Mouse (Mus musculus) ES-Bruce4 (cell line): Measurements from ENCODE around the gene Ambra1. TPM values are rescaled to one million over a fixed set of nuclear protein-coding genes. Genes with fewer than 3 reads are reported as not detected.

Experiments
- H3K27ac ChIP-seq: 2 replicates; pipeline ENCODE4 v1.5.1; 2012; ENCODE audit warnings: low read length, inconsistent platforms; ENCODE audit not compliant: insufficient read depth
- H3K27me3 ChIP-seq: 2 replicates; pipeline ENCODE4 v1.6.1; 2012; ENCODE audit warnings: mild to moderate bottlenecking, low read length, inconsistent platforms; ENCODE audit not compliant: control insufficient read depth, poor library complexity, insufficient read depth, severe bottlenecking
- H3K36me3 ChIP-seq: 2 replicates; pipeline ENCODE4 v1.6.1; 2012; ENCODE audit warnings: inconsistent platforms, mild to moderate bottlenecking, low read length, moderate library complexity; ENCODE audit not compliant: control insufficient read depth, poor library complexity, insufficient read depth, severe bottlenecking
- H3K4me1 ChIP-seq: one replicate; pipeline ENCODE4 v1.8.1; 2011; ENCODE audit warnings: low read length; ENCODE audit not compliant: control insufficient read depth, insufficient read depth
- H3K4me3 ChIP-seq: 2 replicates; pipeline ENCODE4 v1.5.1; 2011; ENCODE audit warnings: low read depth, mild to moderate bottlenecking, low read length
- H3K9ac ChIP-seq: 2 replicates; pipeline ENCODE4 v1.6.1; 2012; ENCODE audit warnings: low read depth, mild to moderate bottlenecking, inconsistent platforms; ENCODE audit not compliant: poor library complexity, severe bottlenecking
- H3K9me3 ChIP-seq: replicated peaks from 2 replicates; pipeline ENCODE4 v1.6.1; 2012; ENCODE audit warnings: mild to moderate bottlenecking, low read length, inconsistent platforms; ENCODE audit not compliant: control insufficient read depth, poor library complexity, insufficient read depth, severe bottlenecking
- CTCF ChIP-seq: IDR thresholded peaks from one replicate; pipeline ENCODE4 v1.8.1; 2011; ENCODE audit warnings: low read depth, low read length
- EP300 ChIP-seq: IDR thresholded peaks from 2 replicates; pipeline ENCODE4 v1.6.1; 2011; ENCODE audit warnings: low read depth, low read length; ENCODE audit not compliant: insufficient read depth
- POLR2A ChIP-seq: IDR thresholded peaks from one replicate; pipeline ENCODE4 v1.8.1; 2011; ENCODE audit warnings: low read length; ENCODE audit not compliant: insufficient read depth
- polyA plus RNA-seq: library from polyadenylated mRNA; stranded (reverse); fragments of >200 nt; gene quantifications from 2 replicates; pipeline ENCODE4 v1.2.4, GENCODE M21; 2011; ENCODE audit warnings: low read depth; ENCODE audit not compliant: missing spikeins, insufficient read depth, insufficient read length

Gene Ambra1
- polyA plus RNA-seq, 1 experiment = 43.1 TPM

- no peaks in the 10 kb centered on the region for H3K9me3 ChIP-seq
- H3K4me3 ChIP-seq = no peak overlapping the region
- no peaks in the 10 kb centered on the region for H3K4me1 ChIP-seq
These were observed 30.7 kb upstream of the Ambra1 start for GRCm38 (mm10) chr2:91699225-91699624.

GRCm38 (mm10) chr2:91701366-91701765, 28.6 kb upstream of the Ambra1 start:
- Histone ChIP-seq H3K9me3 (no peaks in the 10 kb centered on the region), H3K9ac (no peak overlapping the region), H3K27me3 (no peaks in the 10 kb centered on the region), H3K4me3 (no peak overlapping the region), H3K27ac (no peak overlapping the region), H3K4me1 (no peaks in the 10 kb centered on the region), H3K36me3 (peaks cover 2% of the 10 kb centered on the region)
- TF ChIP-seq EP300 = no peak
- TF ChIP-seq CTCF = no peak
- no peak for TF ChIP-seq POLR2A

More at GRCm38 (mm10) chr2:91699225-91699624, 30.7 kb upstream of the Ambra1 start:
- no peaks in the 10 kb centered on the region for H3K27me3 ChIP-seq
- peaks cover 13% of the 10 kb centered on the region for H3K36me3 ChIP-seq
- H3K9ac ChIP-seq = no peak overlapping the region
- no peak overlapping the region for H3K27ac ChIP-seq
- TF ChIP-seq CTCF (no peak), POLR2A (no peak), EP300 (no peak)

DNA sequence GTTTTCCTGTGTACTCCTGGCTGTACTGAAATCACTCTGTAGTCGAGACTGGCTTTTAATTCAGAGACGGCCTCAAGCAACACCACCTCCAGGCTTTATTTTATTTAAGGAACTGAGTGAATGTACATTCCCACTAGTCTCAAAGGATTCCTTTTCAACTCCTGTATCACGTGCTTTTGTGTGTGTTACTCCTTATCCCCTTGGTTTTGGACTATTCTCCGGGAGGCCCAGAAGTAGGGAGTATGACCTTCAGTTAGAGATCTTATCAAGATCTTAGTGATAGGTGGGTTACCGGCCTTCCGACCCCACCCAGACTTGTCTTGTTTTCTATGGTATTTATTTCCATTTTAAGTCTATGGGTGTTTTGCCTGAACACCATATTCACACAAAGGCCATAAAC, 24.2 kb upstream of the Ambra1 start:
- Histone ChIP-seq H3K36me3 (no peaks in the 10 kb centered on the region), H3K9ac (peak overlapping the region; percentile 61; the same call in 1 of the 2 replicates), H3K27me3 (no peaks in the 10 kb centered on the region), H3K27ac (peak overlapping the region; percentile 98), H3K4me1 (peaks cover 2% of the 10 kb centered on the region), H3K9me3 (no peaks in the 10 kb centered on the region), H3K4me3 (no peak overlapping the region)
- no peak for TF ChIP-seq POLR2A
- no peak for TF ChIP-seq CTCF
- no peak for TF ChIP-seq EP300

- Histone ChIP-seq H3K36me3 (no peaks in the 10 kb centered on the region), H3K27me3 (no peaks in the 10 kb centered on the region), H3K4me1 (peaks cover 2% of the 10 kb centered on the region), H3K27ac (peak overlapping the region; percentile 98), H3K4me3 (no peak overlapping the region), H3K9me3 (no peaks in the 10 kb centered on the region), H3K9ac (no peak overlapping the region)
- TF ChIP-seq POLR2A (no peak), EP300 (no peak), CTCF (no peak)
These were observed 23.5 kb upstream of the Ambra1 start for GRCm38 (mm10) chr2:91706456-91706855.

DNA sequence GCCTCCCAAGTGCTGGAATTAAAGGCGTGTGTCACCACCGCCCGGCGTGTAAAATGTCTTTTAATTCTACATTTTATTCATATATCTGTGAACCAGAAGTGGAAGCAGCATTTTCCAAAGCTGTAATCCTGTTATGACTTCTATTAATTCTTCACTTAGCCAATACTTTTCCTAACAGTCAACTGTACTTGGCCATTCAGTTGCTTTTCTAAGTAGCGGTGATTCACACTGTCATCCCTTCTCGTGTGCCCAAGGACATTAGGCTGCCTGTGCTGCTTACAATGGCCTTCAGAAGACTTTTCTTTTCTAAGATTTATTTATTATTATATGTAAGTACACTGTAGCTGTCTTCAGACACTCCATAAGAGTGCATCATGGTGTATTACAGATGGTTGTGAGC, 21.6 kb upstream of the Ambra1 start:
- Histone ChIP-seq H3K4me3 (no peak overlapping the region), H3K9ac (no peak overlapping the region), H3K27ac (no peak overlapping the region), H3K9me3 (no peaks in the 10 kb centered on the region), H3K4me1 (peaks cover 2% of the 10 kb centered on the region), H3K36me3 (peaks cover 7% of the 10 kb centered on the region; the same call in 1 of the 2 replicates), H3K27me3 (no peaks in the 10 kb centered on the region)
- TF ChIP-seq POLR2A (no peak), CTCF (no peak), EP300 (no peak)

- peak; percentile 12 for TF ChIP-seq POLR2A
- no peak for TF ChIP-seq CTCF
- no peak for TF ChIP-seq EP300
- Histone ChIP-seq H3K27me3 (no peaks in the 10 kb centered on the region), H3K27ac (peak within 1 kb of the TSS; percentile 75), H3K4me3 (peak within 1 kb of the TSS; percentile 93), H3K9ac (peak within 1 kb of the TSS; percentile 94), H3K4me1 (peaks cover 2% of the 10 kb centered on the region), H3K9me3 (no peaks in the 10 kb centered on the region), H3K36me3 (peaks cover 14% of the 10 kb centered on the region; the same call in 1 of the 2 replicates)
These were observed 19.4 kb upstream of the Ambra1 start, which contains the start of the genes Atg13 and Harbi1 for GRCm38 (mm10) chr2:91710272-91711234. TSS of gene Atg13 (minus strand) at chr2:91710576. TSS of gene Harbi1 (plus strand) at chr2:91710852.
